Mouse (Mus musculus): ENCODE measurements around the gene Dnase1l2.

DNA sequence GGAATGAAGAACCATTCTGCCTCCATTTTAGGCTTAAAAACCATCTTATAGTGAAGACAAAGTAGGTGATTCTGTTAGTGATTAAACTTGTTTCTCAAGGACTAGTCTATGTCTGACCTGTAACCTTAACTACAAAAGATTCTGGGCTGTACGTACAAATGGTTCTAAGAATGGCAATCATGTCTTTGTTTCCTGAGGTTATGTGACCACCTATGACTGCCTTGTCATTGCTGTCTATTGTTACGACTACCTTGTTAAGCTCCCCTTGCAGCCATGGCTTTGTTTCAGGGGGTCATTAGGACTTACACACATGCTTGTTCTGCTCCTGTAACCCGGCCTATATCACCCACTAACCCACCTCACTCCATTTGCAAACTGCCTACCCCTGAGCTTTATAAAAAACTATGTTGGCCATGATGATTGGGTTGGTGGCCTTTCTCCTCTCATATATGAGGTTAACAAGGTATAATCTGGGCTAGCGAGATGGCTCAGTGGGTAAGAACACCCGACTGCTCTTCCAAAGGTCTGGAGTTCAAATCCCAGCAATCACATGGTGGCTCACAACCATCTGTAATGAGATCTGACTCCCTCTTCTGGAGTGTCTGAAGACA is 25.8 kb upstream of the Dnase1l2 start:
- TF ChIP-seq CTCF (IDR thresholded peaks at IDR 0.05; ENCODE audit: borderline replicate concordance, control insufficient read depth, extremely low read depth, insufficient read depth, low read length, poor library complexity) (no peak), POLR2A (IDR thresholded peaks at IDR 0.05; ENCODE audit: control insufficient read depth, extremely low read depth, insufficient read depth, low read length, poor library complexity) (no peak)
